Mouse (Mus musculus): ENCODE measurements around the gene Mcub. TPM values are rescaled to one million over a fixed set of nuclear protein-coding genes. Genes with fewer than 3 reads are reported as not detected.
A peak's percentile ranks its signal among the peaks of the same experiment; 100 is the strongest.

Mcub gene
- polyA plus RNA-seq, 2 experiments: 3.8 to 7.2 TPM

DNA sequence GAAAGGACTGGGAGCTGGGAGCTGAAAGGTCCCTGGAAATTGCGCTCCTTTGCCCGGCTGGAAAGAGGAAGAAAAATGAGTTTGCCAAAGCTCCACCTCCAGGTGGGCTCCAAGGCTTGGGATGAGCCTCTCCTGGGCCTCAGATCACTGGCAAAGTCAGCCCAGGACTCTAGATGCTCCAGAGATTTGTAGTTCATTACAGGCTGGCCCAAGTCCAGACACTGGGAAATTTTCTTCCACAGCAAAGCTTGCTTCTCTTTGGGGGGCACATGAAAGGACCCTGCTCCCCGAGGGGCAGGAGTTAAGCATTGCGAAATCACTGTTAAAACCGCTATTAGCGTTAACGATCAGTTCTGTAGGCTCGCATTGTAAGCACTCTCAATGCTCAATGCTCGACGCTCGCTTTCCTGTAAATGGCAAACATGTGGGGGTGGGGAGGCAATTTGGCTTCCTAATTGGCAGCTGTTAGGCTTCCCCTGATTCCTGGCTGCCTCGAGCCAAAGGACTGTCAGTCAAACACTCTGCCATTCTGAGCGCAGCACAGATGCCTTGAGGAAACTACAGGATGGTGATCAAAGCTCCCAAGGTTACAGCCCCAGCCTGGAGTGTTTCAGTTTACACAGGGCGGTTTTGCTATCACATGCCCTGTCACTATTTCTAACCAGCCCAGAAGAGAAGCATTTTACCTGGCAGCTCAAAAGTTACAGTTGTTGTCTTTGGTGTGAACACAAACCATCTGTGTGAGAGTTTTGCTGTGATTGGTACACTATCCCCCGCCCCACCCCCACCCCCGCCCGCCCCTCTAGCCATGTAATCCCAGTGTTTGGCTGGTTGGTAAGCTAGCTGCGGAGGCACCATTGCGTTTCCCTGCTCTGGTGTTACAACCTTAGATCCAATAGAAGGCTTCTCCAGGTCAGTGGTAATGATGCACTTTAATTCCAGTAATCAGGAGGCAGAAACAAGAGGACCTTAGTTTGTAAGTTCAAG, 816 bp upstream of the Mcub start:
- Histone ChIP-seq H3K4me2 (replicated peaks; ENCODE audit: low read depth, low read length, severe bottlenecking) (peak overlapping the region; percentile 99), H3K36me3 (ENCODE audit: control insufficient read depth, insufficient read depth, low read length) (no peaks in the 10 kb centered on the region), H3K9me3 (ENCODE audit: control insufficient read depth, low read length) (no peaks in the 10 kb centered on the region), H3K4me1 (ENCODE audit: control insufficient read depth, insufficient read depth, low read length) (peaks cover 10% of the 10 kb centered on the region), H3K4me3 (replicated peaks; ENCODE audit: low read length) (peak overlapping the region; percentile 59), H3K27ac (replicated peaks; ENCODE audit: low read depth, low read length) (no peak overlapping the region), H3K27me3 (ENCODE audit: control insufficient read depth, insufficient read depth, low read length) (0 out of 2 replicates have a peak, but pooled peaks cover 8% of the 10 kb centered on the region), H3K9ac (ENCODE audit: low read depth, low read length, severe bottlenecking) (peak overlapping the region; percentile 66)
- DNase-seq (ENCODE audit: low spot score): peak; percentile 71
- no peak for TF ChIP-seq POLR2A (IDR thresholded peaks at IDR 0.05; ENCODE audit: borderline replicate concordance, extremely low read depth, insufficient read depth, insufficient read length)
- peak; percentile 35; the same call in 1 of the 2 replicates for ATAC-seq (ENCODE audit: low FRiP score, low read depth)
- 5% methylated on average over 19 of the region's 19 CpGs for WGBS

DNA sequence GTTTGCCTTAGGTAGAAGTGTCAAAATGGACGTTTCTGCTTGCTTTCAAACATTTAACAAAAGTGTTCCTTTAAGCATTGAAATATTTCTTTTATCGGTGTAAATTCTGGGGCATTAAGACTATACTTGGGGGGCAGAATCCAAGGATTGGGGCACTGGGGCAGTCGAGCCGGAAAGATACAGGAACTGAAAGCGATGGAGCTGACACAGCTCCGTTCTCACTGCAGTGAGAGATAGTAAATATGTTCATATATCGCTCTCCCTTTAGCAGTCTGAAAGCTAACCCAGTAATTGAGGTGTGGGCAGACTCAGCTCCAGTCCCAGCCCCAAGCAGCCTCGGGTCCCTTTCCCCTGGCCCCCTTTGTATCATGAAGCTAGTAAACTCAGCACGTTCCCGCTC, 975 bp downstream of the Mcub start:
- TF ChIP-seq POLR2A (IDR thresholded peaks at IDR 0.05; ENCODE audit: borderline replicate concordance, extremely low read depth, insufficient read depth, insufficient read length): no peak
- no peaks in the 10 kb centered on the region for H3K9me3 ChIP-seq (ENCODE audit: control insufficient read depth, low read length)
- 30% methylated on average over 10 of the region's 10 CpGs for WGBS
- no peak overlapping the region for H3K27ac ChIP-seq (replicated peaks; ENCODE audit: low read depth, low read length)
- H3K4me1 ChIP-seq (ENCODE audit: control insufficient read depth, insufficient read depth, low read length): peaks cover 10% of the 10 kb centered on the region
- DNase-seq (ENCODE audit: low spot score) (no peak), ATAC-seq (ENCODE audit: low FRiP score, low read depth) (no peak)
- H3K4me3 ChIP-seq (replicated peaks; ENCODE audit: low read length): peak overlapping the region; percentile 59
- no peaks in the 10 kb centered on the region for H3K36me3 ChIP-seq (ENCODE audit: control insufficient read depth, insufficient read depth, low read length)
- H3K4me2 ChIP-seq (replicated peaks; ENCODE audit: low read depth, low read length, severe bottlenecking): peak overlapping the region; percentile 99
- peak overlapping the region; percentile 66 for H3K9ac ChIP-seq (ENCODE audit: low read depth, low read length, severe bottlenecking)
- 0 out of 2 replicates have a peak, but pooled peaks cover 8% of the 10 kb centered on the region for H3K27me3 ChIP-seq (ENCODE audit: control insufficient read depth, insufficient read depth, low read length)

DNA sequence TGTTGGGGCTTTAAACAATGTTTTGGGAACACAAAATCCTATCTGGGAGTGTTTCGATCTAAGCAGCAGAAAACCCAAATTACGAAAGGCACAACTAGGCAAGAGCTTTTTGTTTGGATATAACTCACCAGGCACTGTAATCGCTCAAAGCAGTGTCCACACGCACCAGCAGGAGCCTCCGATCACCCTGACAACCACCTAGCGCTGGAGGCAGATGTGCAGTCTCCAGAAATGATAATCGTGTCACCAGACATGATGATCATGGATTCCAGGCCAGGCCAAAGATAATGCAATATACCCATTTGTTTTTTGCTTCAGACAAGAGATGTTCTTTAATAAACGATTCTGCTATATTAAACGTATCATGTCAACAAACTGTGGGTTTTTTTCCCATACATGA, 2.1 kb downstream of the Mcub start:
- 76% methylated on average over 9 of the region's 9 CpGs for WGBS
- no peak for DNase-seq (ENCODE audit: low spot score)
- no peaks in the 10 kb centered on the region for H3K36me3 ChIP-seq (ENCODE audit: control insufficient read depth, insufficient read depth, low read length)
- no peaks in the 10 kb centered on the region for H3K9me3 ChIP-seq (ENCODE audit: control insufficient read depth, low read length)
- no peak overlapping the region for H3K9ac ChIP-seq (ENCODE audit: low read depth, low read length, severe bottlenecking)
- H3K4me1 ChIP-seq (ENCODE audit: control insufficient read depth, insufficient read depth, low read length): peaks cover 10% of the 10 kb centered on the region
- H3K27me3 ChIP-seq (ENCODE audit: control insufficient read depth, insufficient read depth, low read length): 0 out of 2 replicates have a peak, but pooled peaks cover 8% of the 10 kb centered on the region
- no peak overlapping the region for H3K4me3 ChIP-seq (replicated peaks; ENCODE audit: low read length)
- H3K27ac ChIP-seq (replicated peaks; ENCODE audit: low read depth, low read length): no peak overlapping the region
- TF ChIP-seq POLR2A (IDR thresholded peaks at IDR 0.05; ENCODE audit: borderline replicate concordance, extremely low read depth, insufficient read depth, insufficient read length): no peak
- H3K4me2 ChIP-seq (replicated peaks; ENCODE audit: low read depth, low read length, severe bottlenecking): no peak overlapping the region
- ATAC-seq (ENCODE audit: low FRiP score, low read depth): no peak

DNA sequence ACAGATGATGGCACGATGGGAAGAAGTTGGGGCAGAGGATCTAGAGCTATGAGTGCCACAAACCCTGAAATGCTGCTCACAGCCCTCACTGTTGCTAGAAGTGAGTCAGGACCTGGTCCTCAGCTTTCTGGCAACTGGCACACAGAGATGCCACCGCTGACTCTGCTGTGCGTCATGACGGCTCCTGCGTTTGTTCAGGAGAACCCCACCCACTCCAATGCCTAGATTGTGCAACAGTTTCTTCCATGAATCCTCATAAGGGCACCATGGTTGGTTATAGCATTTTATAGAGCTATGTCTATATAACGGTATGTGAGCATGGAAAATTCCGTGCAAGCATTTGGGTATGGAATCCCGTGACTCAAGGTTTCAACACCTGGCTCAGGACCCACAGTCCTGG, 5.3 kb downstream of the Mcub start:
- 88% methylated on average over 8 of the region's 8 CpGs for WGBS
- H3K4me2 ChIP-seq (replicated peaks; ENCODE audit: low read depth, low read length, severe bottlenecking): no peak overlapping the region
- H3K27ac ChIP-seq (replicated peaks; ENCODE audit: low read depth, low read length): no peak overlapping the region
- no peak for TF ChIP-seq POLR2A (IDR thresholded peaks at IDR 0.05; ENCODE audit: borderline replicate concordance, extremely low read depth, insufficient read depth, insufficient read length)
- no peak overlapping the region for H3K4me3 ChIP-seq (replicated peaks; ENCODE audit: low read length)
- no peaks in the 10 kb centered on the region for H3K4me1 ChIP-seq (ENCODE audit: control insufficient read depth, insufficient read depth, low read length)
- H3K9ac ChIP-seq (ENCODE audit: low read depth, low read length, severe bottlenecking): no peak overlapping the region
- ATAC-seq (ENCODE audit: low FRiP score, low read depth): no peak
- H3K27me3 ChIP-seq (ENCODE audit: control insufficient read depth, insufficient read depth, low read length): 0 out of 2 replicates have a peak, but pooled peaks cover 2% of the 10 kb centered on the region
- DNase-seq (ENCODE audit: low spot score): no peak
- no peaks in the 10 kb centered on the region for H3K36me3 ChIP-seq (ENCODE audit: control insufficient read depth, insufficient read depth, low read length)
- H3K9me3 ChIP-seq (ENCODE audit: control insufficient read depth, low read length): no peaks in the 10 kb centered on the region

- no peaks in the 10 kb centered on the region for H3K4me1 ChIP-seq (ENCODE audit: control insufficient read depth, insufficient read depth, low read length)
- no peak for TF ChIP-seq POLR2A (IDR thresholded peaks at IDR 0.05; ENCODE audit: borderline replicate concordance, extremely low read depth, insufficient read depth, insufficient read length)
- ATAC-seq (ENCODE audit: low FRiP score, low read depth) (no peak), DNase-seq (ENCODE audit: low spot score) (no peak)
- no peak overlapping the region for H3K4me2 ChIP-seq (replicated peaks; ENCODE audit: low read depth, low read length, severe bottlenecking)
- no peak overlapping the region for H3K9ac ChIP-seq (ENCODE audit: low read depth, low read length, severe bottlenecking)
- H3K27me3 ChIP-seq (ENCODE audit: control insufficient read depth, insufficient read depth, low read length): no peaks in the 10 kb centered on the region
- 43% methylated on average over 8 of the region's 8 CpGs for WGBS
- no peaks in the 10 kb centered on the region for H3K36me3 ChIP-seq (ENCODE audit: control insufficient read depth, insufficient read depth, low read length)
- no peaks in the 10 kb centered on the region for H3K9me3 ChIP-seq (ENCODE audit: control insufficient read depth, low read length)
- H3K27ac ChIP-seq (replicated peaks; ENCODE audit: low read depth, low read length): no peak overlapping the region
- H3K4me3 ChIP-seq (replicated peaks; ENCODE audit: low read length): no peak overlapping the region
Measured at GRCm38 (mm10) chr3:129962533-129962932, 7.5 kb downstream of the Mcub start.
